Mouse (Mus musculus): ENCODE measurements around the gene Crhr1.
"Not testable (repeated sequence)": the region's sequence is repeated elsewhere in the genome, so short reads cannot be mapped to it uniquely, and the experiment has no call there.

GRCm38 (mm10) chr11:104214128-104214527, 81.5 kb downstream of the Crhr1 start:
- TF ChIP-seq CTCF (IDR thresholded peaks at IDR 0.05); POLR2A (IDR thresholded peaks at IDR 0.05; ENCODE audit: insufficient read depth, low read depth, low read length); EP300 (IDR thresholded peaks at IDR 0.05; ENCODE audit: insufficient read depth, low read depth, low read length): not testable (repeated sequence)
